Comparison of ENCODE assay signal across 7 mouse cellular contexts in the genomic region with DNA sequence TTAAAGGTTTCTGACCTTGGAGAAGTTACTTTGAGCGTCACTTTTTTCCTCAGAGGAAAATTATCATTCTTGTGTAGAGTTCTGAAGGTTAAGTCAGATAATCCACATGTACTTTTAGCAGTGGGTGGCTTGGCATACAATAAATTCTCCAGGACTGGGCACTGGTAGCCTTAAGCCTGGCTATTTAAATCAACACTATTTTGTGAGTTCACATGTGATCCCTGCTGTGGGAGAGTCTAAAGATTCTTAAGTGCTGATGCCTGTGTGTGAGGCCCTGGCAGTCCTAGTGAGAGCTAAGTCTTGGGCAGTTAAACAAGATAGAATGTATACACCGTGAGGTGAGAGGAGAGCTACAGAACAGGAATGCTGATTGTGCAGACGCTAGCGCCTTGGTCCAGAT. TPM values are rescaled to one million over a fixed set of nuclear protein-coding genes. Genes with fewer than 3 reads are reported as not detected.
DNase-seq lines count a peak whose midpoint lies in the region; ATAC-seq and TF ChIP-seq lines count a peak whose summit lies in the region.

No protein-coding gene starts in this region.

- TF ChIP-seq CTCF in intestine, postnatal 0 days (IDR thresholded peaks at IDR 0.05; ENCODE audit: low read depth), result no peak
- no peak for TF ChIP-seq CTCF in small intestine, adult 2 months (IDR thresholded peaks at IDR 0.05; ENCODE audit: extremely low read depth, insufficient read length, insufficient replicate concordance, low read depth, low read length)

- H3K9me3 ChIP-seq in lung, embryonic 15.5 days, result no peaks in the 10 kb centered on the region
- H3K9me3 ChIP-seq in forebrain, embryonic 10.5 days, result no peaks in the 10 kb centered on the region
- no peaks in the 10 kb centered on the region for H3K9me3 ChIP-seq in intestine, postnatal 0 days (ENCODE audit: control insufficient read depth)

- H3K4me2 ChIP-seq in lung, embryonic 15.5 days, result peak overlapping the region; percentile 82
- H3K4me2 ChIP-seq in intestine, postnatal 0 days (replicated peaks; ENCODE audit: low read depth), result peak overlapping the region; percentile 94

- TF ChIP-seq POLR2A in small intestine, adult 2 months (IDR thresholded peaks at IDR 0.05; ENCODE audit: low read depth, low read length), result no peak

- peak overlapping the region; percentile 100 for H3K9ac ChIP-seq in lung, embryonic 15.5 days
- no peak overlapping the region for H3K9ac ChIP-seq in intestine, postnatal 0 days (ENCODE audit: low read depth, low read length)

- 14% methylated on average over 4 of the region's 4 CpGs for WGBS in lung, embryonic 15.5 days
- 54% methylated on average over 4 of the region's 4 CpGs for WGBS in forebrain, embryonic 10.5 days
- WGBS in intestine, postnatal 0 days, result 19% methylated on average over 4 of the region's 4 CpGs
- 52% methylated on average over 4 of the region's 4 CpGs for WGBS in small intestine, adult 2 months

- H3K4me3 ChIP-seq in lung, embryonic 15.5 days, result peak overlapping the region; percentile 97
- H3K4me3 ChIP-seq in forebrain, embryonic 10.5 days, result peak overlapping the region; percentile 98
- peak overlapping the region; percentile 98 for H3K4me3 ChIP-seq in intestine, postnatal 0 days (ENCODE audit: low read depth, low read length)
- H3K4me3 ChIP-seq in small intestine, adult 2 months (ENCODE audit: low read depth, low read length), result no peak overlapping the region

- no peak for ATAC-seq in lung, embryonic 15.5 days (ENCODE audit: borderline replicate concordance, extremely low read depth, low FRiP score, low TSS enrichment)
- ATAC-seq in intestine, postnatal 0 days, result no peak

- DNase-seq in lung, postnatal 10 days, result no peak
- DNase-seq in forebrain, embryonic 10.5 days (ENCODE audit: extremely low spot score, low spot score), result no peak
- DNase-seq in layer of hippocampus, adult 18-20 months (ENCODE audit: low spot score in 2 of 2), result no peak
- no peak for DNase-seq in adrenal gland, postnatal 36 days

- H3K36me3 ChIP-seq in lung, embryonic 15.5 days, result no peaks in the 10 kb centered on the region
- H3K36me3 ChIP-seq in forebrain, embryonic 10.5 days (replicated peaks), result peaks cover 3% of the 10 kb centered on the region
- no peaks in the 10 kb centered on the region for H3K36me3 ChIP-seq in intestine, postnatal 0 days (ENCODE audit: control insufficient read depth, insufficient read depth)
- H3K36me3 ChIP-seq in small intestine, adult 2 months (ENCODE audit: control insufficient read depth, insufficient read depth, low read length), result no peaks in the 10 kb centered on the region

- H3K4me1 ChIP-seq in lung, embryonic 15.5 days, result peaks cover 33% of the 10 kb centered on the region
- H3K4me1 ChIP-seq in forebrain, embryonic 10.5 days, result peaks cover 34% of the 10 kb centered on the region
- peaks cover 9% of the 10 kb centered on the region; the same call in 1 of the 2 replicates for H3K4me1 ChIP-seq in intestine, postnatal 0 days (replicated peaks; ENCODE audit: control insufficient read depth, insufficient read depth, low read length)
- H3K4me1 ChIP-seq in small intestine, adult 2 months (ENCODE audit: control insufficient read depth, insufficient read depth, insufficient read length, low read length), result peaks cover 6% of the 10 kb centered on the region; the same call in 1 of the 2 replicates

- no peak overlapping the region for H3K27ac ChIP-seq in lung, embryonic 15.5 days
- H3K27ac ChIP-seq in forebrain, embryonic 10.5 days, result peak overlapping the region; percentile 99
- no peak overlapping the region for H3K27ac ChIP-seq in intestine, postnatal 0 days (ENCODE audit: low read depth, low read length)
- 0 out of 2 replicates have a peak overlapping the region, but pooled peaks have one; percentile 24 for H3K27ac ChIP-seq in small intestine, adult 2 months (ENCODE audit: insufficient read depth, low read depth, low read length)

- no peaks in the 10 kb centered on the region for H3K27me3 ChIP-seq in lung, embryonic 15.5 days
- peaks cover 11% of the 10 kb centered on the region for H3K27me3 ChIP-seq in forebrain, embryonic 10.5 days (ENCODE audit: poor library complexity, severe bottlenecking)
- no peaks in the 10 kb centered on the region for H3K27me3 ChIP-seq in intestine, postnatal 0 days (replicated peaks; ENCODE audit: control insufficient read depth, insufficient read depth, low read length)
- no peaks in the 10 kb centered on the region for H3K27me3 ChIP-seq in small intestine, adult 2 months (ENCODE audit: control insufficient read depth, insufficient read depth, low read length)

RNA-seq across cellular contexts. Expression of a gene that starts 1.9 kb away (rescaled TPM):
- polyA plus RNA-seq in lung, embryonic 15.5 days (2015; fragmentation: Nextera tagmentation; extraction: Ambion mirVana), result 14.4 and 15.8 TPM in 2 replicates
- 12.9 and 14.4 TPM in 2 replicates for polyA plus RNA-seq in forebrain, embryonic 10.5 days (2016; fragmentation: Nextera tagmentation; extraction: Ambion mirVana)
- 9.6 and 10.1 TPM in 2 replicates for polyA plus RNA-seq in intestine, postnatal 0 days (2015; fragmentation: Nextera tagmentation; extraction: Ambion mirVana)
- polyA plus RNA-seq in small intestine, adult 2 months (2012; rRNA removed), result 9.1 and 16.9 TPM in 2 replicates
- 10 to 100 TPM; 23.2 TPM for total RNA-seq in layer of hippocampus, adult 18-20 months (2021)
- total RNA-seq in adrenal gland, postnatal 36 days (2021), result 10 to 100 TPM; 59.1 to 63.4 TPM

RNA-seq across cellular contexts. Expression of a gene that starts 47.8 kb away (rescaled TPM):
- 4.4 and 4.6 TPM in 2 replicates for polyA plus RNA-seq in lung, embryonic 15.5 days (2015; fragmentation: Nextera tagmentation; extraction: Ambion mirVana)
- polyA plus RNA-seq in forebrain, embryonic 10.5 days (2016; fragmentation: Nextera tagmentation; extraction: Ambion mirVana), result 2.0 and 2.5 TPM in 2 replicates
- 12.4 and 14.7 TPM in 2 replicates for polyA plus RNA-seq in intestine, postnatal 0 days (2015; fragmentation: Nextera tagmentation; extraction: Ambion mirVana)
- polyA plus RNA-seq in small intestine, adult 2 months (2012; rRNA removed), result 0.85 and 7.1 TPM in 2 replicates
- 1 to 10 TPM; 1.2 to 1.7 TPM for total RNA-seq in layer of hippocampus, adult 18-20 months (2021)
- 1 to 10 TPM; 2.2 to 3.2 TPM for total RNA-seq in adrenal gland, postnatal 36 days (2021)

RNA-seq across cellular contexts. Expression of a gene that starts 58.5 kb away (rescaled TPM):
- polyA plus RNA-seq in lung, embryonic 15.5 days (2015; fragmentation: Nextera tagmentation; extraction: Ambion mirVana), result not detected in 2 replicates
- not detected in 2 replicates for polyA plus RNA-seq in forebrain, embryonic 10.5 days (2016; fragmentation: Nextera tagmentation; extraction: Ambion mirVana)
- not detected in 2 replicates for polyA plus RNA-seq in intestine, postnatal 0 days (2015; fragmentation: Nextera tagmentation; extraction: Ambion mirVana)
- not detected in 2 replicates for polyA plus RNA-seq in small intestine, adult 2 months (2012; rRNA removed)
- total RNA-seq in layer of hippocampus, adult 18-20 months (2021), result not detected
- not detected for total RNA-seq in adrenal gland, postnatal 36 days (2021)

Comparison
In these comparisons a context has a peak if more than half of its experiments do, and no peak if none do; other contexts are left out.
1. H3K27ac ChIP-seq: peak in forebrain, embryonic 10.5 days (single experiment) and small intestine, adult 2 months (single experiment); none in lung, embryonic 15.5 days (single experiment) and intestine, postnatal 0 days (single experiment).